Mouse (Mus musculus) liver, adult 10 weeks (tissue): Measurements from ENCODE around the gene Daxx. TPM values are rescaled to one million over a fixed set of nuclear protein-coding genes. Genes with fewer than 3 reads are reported as not detected.

Source experiments
- polyA plus RNA-seq: library from polyadenylated mRNA; stranded (reverse); fragments of 350-450 nt; fragmentation: Illumina TruSeq; extraction: RNeasy Lipid Tissue Mini Kit (QIAGEN cat#74804); gene quantifications from one replicate; pipeline ENCODE4 v1.2.3, GENCODE M21; 2014; ENCODE audit warnings: low read depth, low replicate concordance

The Daxx gene
- polyA plus RNA-seq, result 3.7 TPM

DNA sequence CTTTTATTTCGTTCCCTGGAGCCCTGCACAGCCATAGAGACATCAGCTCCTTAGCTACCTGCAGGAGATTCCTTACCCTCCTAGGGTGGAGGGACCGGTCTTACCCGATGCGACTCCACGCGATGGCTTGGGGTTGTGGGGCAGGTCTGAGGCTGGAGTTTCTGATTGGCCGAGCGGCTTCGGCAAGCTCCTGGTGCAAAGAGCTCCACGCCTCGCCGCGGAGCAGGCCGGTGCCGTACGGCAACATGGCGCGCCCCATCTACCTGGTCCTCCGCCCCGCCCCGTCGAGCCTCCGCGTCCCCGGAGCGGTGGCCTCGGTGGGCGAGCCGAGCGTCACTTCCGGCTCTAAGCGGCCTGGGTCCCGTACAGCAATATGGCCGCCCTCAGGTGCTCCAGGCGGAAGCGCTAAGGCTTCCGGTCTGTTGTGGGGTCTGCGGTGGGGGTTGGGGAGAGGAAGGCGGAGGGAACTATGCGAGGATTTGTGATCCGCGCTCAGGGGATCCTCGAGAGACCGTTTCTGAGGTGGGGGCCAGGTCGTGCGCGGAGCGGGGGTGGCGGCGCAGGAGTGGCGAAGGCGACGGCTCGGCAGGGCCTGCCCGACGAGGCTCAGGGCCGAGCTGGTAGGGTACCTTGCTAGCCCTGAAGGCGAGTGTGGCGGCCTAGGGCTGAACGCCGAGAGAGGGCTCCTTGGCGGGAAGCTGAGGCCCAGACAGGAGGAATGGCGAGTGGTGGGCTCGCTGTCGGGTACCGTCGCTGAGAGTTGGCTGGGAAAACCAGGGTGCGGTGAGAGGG, at the start of gene Daxx:
TSS of gene Daxx (plus strand) at position 338 of the 792 bp plus-strand sequence.

DNA sequence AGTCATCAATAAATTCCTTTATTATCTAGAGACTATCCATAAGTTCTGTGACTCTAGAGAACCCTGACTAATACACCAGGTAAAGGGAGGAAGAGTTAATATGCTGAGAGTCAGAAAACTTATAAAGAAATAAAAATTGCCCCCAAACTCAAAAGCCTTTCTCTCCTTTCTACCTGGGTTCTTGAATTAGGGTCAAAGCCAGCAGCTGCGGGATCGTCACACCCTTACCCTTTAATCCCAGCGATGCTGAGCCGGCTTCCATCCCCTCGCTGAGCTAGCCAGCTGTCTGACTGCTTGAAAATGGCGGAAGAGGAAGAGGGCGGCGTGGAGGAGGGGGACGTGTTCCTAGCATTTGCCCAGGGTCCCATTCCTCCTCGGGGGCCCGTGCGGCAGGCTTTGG, 35.7 kb upstream of the Daxx start, which contains the start of gene Gm7029:
TSS of gene Gm7029 (plus strand) at position 301 of the 400 bp plus-strand sequence.

DNA sequence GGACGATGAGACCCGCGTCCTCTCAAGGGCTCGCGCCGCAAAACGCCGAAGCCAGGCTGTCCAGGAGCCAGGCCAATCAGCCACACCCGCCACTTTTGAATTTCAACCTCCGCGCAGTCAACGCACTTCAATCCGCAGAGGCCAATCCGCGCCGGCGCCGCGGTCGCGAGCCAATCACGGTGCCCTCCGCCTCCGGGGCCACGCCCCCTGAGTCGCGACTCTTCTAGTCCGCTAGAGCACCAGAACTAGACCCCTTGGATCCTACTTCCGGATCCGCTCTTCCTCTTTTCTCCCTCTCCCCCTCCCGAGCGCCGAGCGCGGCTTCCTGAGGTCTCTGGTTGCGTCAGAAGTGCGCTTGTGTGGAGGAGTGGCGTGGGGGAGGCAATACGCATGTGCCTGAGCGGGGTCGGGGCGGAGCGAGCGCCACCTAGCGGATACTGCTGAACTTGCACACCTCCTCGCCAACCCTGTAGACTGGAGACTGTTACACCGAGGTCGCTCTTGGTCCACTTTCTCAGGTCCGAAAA, 18.6 kb upstream of the Daxx start, which contains the start of gene Kifc1:
TSS of gene Kifc1 (minus strand) at position 129 of the 527 bp plus-strand sequence.

DNA sequence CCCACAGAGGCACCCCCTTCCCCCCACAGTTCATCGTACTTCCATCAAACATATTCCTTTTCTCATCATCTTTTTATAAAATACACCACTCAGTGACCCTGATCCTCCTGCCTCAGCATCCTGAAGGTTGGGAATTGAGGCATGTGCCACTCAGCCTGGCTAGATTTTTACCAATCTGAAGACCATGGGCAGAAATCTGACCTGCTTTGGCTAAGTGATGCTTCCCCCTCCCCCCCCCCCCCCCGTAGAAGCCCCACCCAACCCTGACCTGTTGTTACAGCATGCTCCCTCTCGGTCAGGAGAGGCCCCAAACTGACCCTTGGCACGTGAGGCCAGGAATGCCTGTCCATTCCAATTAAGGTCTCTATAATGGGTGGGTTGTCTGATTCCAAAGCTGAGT, 4.4 kb upstream of the Daxx start, which contains the start of gene Platr17:
TSS of gene Platr17 (plus strand) at position 301 of the 400 bp plus-strand sequence.

DNA sequence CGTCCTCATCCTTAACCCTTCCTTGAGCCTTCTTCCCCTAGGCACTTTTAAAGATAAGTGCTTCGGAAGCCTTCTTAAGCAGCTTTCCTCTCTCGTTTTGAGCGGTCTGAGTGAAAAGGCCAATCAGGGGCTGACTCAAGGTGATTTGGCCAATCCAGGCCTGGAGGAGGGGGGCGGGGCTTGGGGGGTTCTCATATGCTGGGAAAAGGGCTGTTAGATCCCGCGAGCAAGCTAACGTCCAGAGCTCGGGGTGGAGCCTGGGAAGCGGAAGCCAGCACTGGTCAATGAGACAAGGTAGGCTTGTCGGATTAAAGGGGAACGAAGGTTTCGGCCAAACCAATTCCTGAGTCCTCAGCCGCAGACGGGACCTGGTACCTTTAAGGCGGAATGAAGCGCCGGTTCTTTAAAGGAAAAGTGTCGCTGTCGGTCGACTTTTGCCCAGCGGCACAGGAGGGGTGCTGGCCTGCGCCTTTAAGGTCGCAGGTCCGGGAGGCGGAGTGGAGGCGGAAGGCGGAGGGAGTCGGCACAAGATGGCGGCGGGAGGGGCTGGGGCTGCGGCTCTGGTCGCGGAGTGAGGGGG, 6.5 kb downstream of the Daxx start, which contains the start of the genes Tapbp and Zbtb22:
TSS of gene Tapbp (plus strand) at position 229 of the 580 bp plus-strand sequence.
TSS of gene Zbtb22 (plus strand) at position 234 of the 580 bp plus-strand sequence.

DNA sequence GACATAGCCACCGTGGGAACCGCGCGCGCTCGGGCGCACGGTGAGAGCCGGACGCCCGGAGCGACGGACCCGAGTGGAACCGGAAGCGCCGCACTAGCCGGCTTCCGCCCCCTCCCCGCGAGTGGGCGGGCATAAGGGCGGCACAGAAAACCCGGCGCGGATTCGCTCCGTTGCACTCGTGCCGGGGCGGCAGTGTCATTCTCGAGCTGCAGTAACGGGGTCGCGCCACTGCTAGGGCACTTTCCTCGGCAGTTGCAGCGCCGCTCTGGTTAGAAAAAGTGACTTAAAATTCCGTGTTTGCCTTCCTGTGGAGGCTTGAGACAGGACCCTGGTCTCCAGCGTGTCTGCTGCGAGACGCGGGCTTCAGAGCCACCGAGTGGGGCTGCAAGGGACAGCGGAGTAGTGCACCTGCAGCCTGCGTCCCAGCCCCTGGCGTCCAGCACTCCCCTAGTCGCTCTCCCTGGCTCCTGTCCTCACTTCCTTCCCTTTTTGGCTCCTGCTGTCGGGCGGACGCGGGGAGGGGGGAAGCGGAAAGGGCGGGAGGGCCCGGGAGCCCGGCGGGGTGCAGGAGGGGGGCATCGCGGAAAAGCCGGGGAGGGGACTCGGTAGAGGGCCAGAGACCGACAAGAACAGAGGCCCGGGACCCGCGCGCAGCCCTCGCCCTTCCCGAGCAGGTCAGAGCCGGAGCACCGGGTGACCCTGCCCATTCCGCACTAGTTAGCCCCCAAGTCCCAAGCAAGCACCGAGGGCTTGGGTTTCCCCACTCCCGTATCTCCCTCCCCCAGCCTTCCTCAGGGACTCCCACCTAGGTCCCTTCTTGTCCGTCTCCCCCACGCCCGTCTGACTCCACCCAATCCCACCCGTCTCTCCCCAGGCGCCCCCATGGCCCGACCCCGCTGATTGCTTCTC, 20.4 kb downstream of the Daxx start, which contains the start of gene Rgl2:
TSS of gene Rgl2 (plus strand) at position 173 of the 909 bp plus-strand sequence.

DNA sequence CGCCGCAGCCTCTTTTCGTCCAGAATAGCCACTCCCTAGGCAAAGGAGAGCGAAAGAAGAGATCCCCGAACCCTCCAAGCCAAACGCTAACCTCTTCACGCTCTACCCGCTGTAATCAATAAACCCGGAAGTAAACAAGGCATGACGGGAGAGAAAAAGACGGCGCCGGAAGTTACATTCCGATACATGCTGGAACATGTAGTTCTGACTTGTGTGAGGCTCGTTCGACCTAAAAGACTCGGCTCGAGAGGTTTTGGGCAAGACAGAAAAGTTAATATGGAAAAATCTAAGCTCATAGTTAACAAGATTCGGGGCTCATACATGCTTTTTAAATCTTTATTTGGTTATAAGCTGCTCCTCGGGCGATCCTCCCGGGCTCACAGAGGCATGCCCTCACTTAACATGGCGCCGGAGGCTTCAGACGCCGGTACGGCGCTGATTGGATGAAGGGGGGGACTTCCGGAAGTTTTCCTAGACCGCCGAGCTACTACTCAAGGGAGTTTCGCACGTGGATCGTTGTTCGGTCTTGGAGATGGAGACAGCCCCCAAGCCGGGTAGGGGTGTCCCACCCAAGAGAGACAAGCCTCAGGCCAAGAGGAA, 31.1 kb downstream of the Daxx start, which contains the start of the genes Pfdn6 and Wdr46:
TSS of gene Pfdn6 (minus strand) at position 138 of the 600 bp plus-strand sequence.
TSS of gene Wdr46 (plus strand) at position 455 of the 600 bp plus-strand sequence.

DNA sequence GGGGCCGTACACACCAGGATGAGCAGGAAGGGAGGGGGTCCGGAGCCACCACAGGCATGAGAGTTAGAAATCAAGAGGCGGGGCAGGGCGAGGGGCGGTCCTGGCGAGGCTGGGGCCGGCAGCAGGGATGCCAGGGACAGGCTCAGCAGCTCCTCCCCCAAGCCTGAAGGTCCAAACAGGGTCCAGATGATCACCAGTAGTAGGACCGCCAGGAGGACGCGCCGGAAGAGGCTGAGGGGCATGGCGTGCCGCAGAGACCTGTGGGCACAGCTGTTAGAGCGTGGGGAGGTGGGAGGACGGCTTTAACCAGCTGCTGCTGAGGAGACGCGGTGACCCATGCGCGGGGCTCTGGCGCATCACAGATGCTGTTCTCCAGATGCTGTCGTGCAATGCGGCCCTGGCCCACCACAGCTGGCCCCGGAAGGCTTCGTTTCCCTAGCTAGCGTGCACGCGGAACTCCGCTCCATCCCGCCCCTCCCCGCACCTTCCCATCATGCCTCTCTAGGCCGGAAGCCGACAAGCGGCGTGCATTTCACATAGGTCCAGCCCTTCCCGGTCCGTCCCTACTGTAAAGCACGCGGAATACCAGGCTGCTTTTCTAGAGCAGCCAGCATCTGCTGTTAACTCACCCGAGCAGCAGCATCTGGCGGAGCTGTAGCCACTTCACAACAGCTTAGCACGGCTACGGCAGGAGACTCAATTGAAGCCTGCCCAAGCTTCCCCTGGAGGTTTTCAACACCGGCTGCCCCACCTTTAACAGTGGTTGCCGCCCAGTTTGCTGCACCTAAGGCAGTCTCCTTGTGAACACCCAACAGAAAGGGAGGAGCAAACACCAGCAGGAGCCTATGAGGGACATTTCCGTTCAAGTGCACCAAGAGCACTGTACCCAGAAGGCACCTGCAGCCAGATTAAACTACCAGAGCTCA, 42.1 kb downstream of the Daxx start, which contains the start of gene B3galt4:
TSS of gene B3galt4 (minus strand) at position 468 of the 926 bp plus-strand sequence.

DNA sequence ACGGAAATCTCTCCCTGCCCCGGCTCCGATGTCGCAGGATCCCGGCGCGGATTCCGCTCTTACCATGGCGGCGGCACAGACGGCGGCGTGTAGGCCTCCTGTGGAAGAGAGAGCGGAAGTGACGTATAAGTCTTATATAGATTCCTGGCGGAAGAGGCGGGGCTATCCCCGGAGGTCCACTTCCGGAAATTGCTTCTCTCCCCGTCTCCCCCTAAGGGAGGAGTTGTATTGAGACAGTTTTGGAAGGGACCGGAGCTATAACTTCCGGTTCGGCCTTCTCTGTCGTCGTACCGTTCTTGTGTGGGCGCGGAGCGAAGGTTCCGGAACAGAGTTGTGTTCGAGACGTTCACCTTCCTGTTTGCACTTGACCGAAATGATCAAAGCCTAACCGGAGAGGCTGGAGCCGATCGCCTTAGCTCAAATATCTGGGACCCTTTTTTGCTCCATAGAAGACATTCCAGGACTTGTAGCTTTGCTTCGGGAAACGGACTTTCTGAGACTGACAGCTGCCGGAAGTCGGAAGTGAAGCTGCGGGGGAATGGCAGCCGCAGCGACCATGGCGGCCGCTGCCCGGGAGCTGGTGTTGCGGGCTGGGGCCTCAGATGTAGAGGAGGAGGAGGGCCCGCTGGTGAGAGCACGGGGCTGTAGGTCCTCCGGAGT, 46.5 kb downstream of the Daxx start, which contains the start of the genes Vps52 and Rps18:
TSS of gene Vps52 (plus strand) at position 258 of the 660 bp plus-strand sequence.
TSS of gene Rps18 (minus strand) at position 447 of the 660 bp plus-strand sequence.

Other genes with a start within 250 kb of the Daxx start
- gene Hnrnpm, start 222.6 kb upstream of the Daxx start, polyA plus RNA-seq, result 147 TPM
- gene March2, start 190.7 kb upstream of the Daxx start, polyA plus RNA-seq, result 24.2 TPM
- 9.3 TPM for gene Rab11b, start 148.9 kb upstream of the Daxx start, polyA plus RNA-seq
- 8.0 TPM for gene Angptl4, start 127.6 kb upstream of the Daxx start, polyA plus RNA-seq
- 3.1 TPM for gene Kank3, start 98.9 kb upstream of the Daxx start, polyA plus RNA-seq
- 37.1 TPM for gene Rps28, start 84.9 kb upstream of the Daxx start, polyA plus RNA-seq
- 24.4 TPM for gene Ndufa7, start 84.8 kb upstream of the Daxx start, polyA plus RNA-seq
- gene Cd320, start 66.3 kb upstream of the Daxx start, polyA plus RNA-seq, result 1.5 TPM
- gene Gm7029, start 35.6 kb upstream of the Daxx start, polyA plus RNA-seq, result not detected
- gene Kifc1, start 18.8 kb upstream of the Daxx start, polyA plus RNA-seq, result not detected
- not detected for gene Platr17, start 4.3 kb upstream of the Daxx start, polyA plus RNA-seq
- gene Tapbp, start 6.5 kb downstream of the Daxx start, polyA plus RNA-seq, result 29.5 TPM
- gene Zbtb22, start 6.5 kb downstream of the Daxx start, polyA plus RNA-seq, result 1.7 TPM
- gene Rgl2, start 20.1 kb downstream of the Daxx start, polyA plus RNA-seq, result 0.64 TPM
- 12.6 TPM for gene Pfdn6, start 30.9 kb downstream of the Daxx start, polyA plus RNA-seq
- gene Wdr46, start 31.2 kb downstream of the Daxx start, polyA plus RNA-seq, result 1.2 TPM
- gene B3galt4, start 42.1 kb downstream of the Daxx start, polyA plus RNA-seq, result not detected
- gene Vps52, start 46.4 kb downstream of the Daxx start, polyA plus RNA-seq, result 3.0 TPM
- 51.8 TPM for gene Rps18, start 46.6 kb downstream of the Daxx start, polyA plus RNA-seq
- gene H2-K1, start 90.9 kb downstream of the Daxx start, polyA plus RNA-seq, result 848 TPM
- gene Ring1, start 115.3 kb downstream of the Daxx start, polyA plus RNA-seq, result 1.8 TPM
- 13.3 TPM for gene H2-Ke6, start 118.6 kb downstream of the Daxx start, polyA plus RNA-seq
- 3.2 TPM for gene Slc39a7, start 122.3 kb downstream of the Daxx start, polyA plus RNA-seq
- 1.4 TPM for gene Rxrb, start 122.4 kb downstream of the Daxx start, polyA plus RNA-seq
- not detected for gene Col11a2, start 130.0 kb downstream of the Daxx start, polyA plus RNA-seq
- not detected for gene H2-Oa, start 182.9 kb downstream of the Daxx start, polyA plus RNA-seq
- gene H2-DMa, start 210.1 kb downstream of the Daxx start, polyA plus RNA-seq, result 1.2 TPM
- 94.0 TPM for gene Brd2, start 213.2 kb downstream of the Daxx start, polyA plus RNA-seq
- gene H2-DMb2, start 233.9 kb downstream of the Daxx start, polyA plus RNA-seq, result 0.64 TPM
- gene H2-DMb1, start 243.7 kb downstream of the Daxx start, polyA plus RNA-seq, result 2.6 TPM